Mouse (Mus musculus): Measurements from ENCODE around the gene Slit2. TPM values are rescaled to one million over a fixed set of nuclear protein-coding genes. Genes with fewer than 3 reads are reported as not detected.
A peak's percentile ranks its signal among the peaks of the same experiment; 100 is the strongest.
"Not testable (repeated sequence)": the region's sequence is repeated elsewhere in the genome, so short reads cannot be mapped to it uniquely, and the experiment has no call there.

The Slit2 gene
- polyA plus RNA-seq, 1 experiment from 2014 or later, result 30.7 TPM

DNA sequence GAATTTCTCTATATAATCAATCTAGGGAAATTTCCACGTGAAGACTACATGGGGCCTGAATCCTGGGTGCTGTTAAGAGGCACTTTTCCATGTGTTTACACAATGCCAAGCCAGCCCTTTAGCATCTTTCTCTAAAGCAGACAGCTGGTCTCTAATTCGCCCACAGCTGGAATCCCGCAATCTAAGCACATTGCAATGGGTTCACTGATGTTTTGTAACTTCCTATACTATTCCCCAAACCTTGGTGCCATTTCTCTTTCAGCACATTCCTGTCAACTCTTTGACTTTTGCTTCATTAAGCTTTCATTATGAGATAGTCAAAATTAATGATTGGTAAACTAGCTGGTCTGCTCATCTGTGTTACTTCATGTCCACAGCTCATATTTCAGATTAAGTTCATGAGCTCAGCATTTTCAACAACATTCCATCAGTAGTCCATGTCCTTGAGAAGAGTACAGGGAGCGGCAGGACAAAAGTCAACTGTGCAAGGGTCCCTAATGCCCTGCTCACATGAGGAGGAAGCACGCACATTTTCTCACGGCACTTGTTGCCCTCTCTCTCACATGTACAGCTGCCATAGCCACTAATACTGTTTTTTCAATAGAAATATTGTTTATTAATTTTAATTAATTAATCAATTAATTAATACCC lies 247.6 kb downstream of the Slit2 start:
- Histone ChIP-seq H3K27ac (ENCODE audit: low read length) (peak overlapping the region; percentile 51; the same call in 1 of the 2 replicates), H3K9me3 (ENCODE audit: low read length) (no peaks in the 10 kb centered on the region), H3K4me2 (replicated peaks; ENCODE audit: low read depth, low read length) (no peak overlapping the region), H3K4me1 (ENCODE audit: insufficient read depth, low read depth, low read length) (no peaks in the 10 kb centered on the region), H3K9ac (replicated peaks; ENCODE audit: low read depth) (no peak overlapping the region), H3K36me3 (ENCODE audit: insufficient read depth, low read length) (no peaks in the 10 kb centered on the region), H3K27me3 (replicated peaks; ENCODE audit: insufficient read depth, low read length) (no peaks in the 10 kb centered on the region), H3K4me3 (ENCODE audit: low read depth, low read length) (no peak overlapping the region)
- WGBS, result 56% methylated on average over 6 of the region's 6 CpGs
- peak; percentile 55 for TF ChIP-seq EP300 (IDR thresholded peaks at IDR 0.05)
- no peak for TF ChIP-seq CTCF (IDR thresholded peaks at IDR 0.05)
- ATAC-seq (peak; percentile 83), DNase-seq (ENCODE audit: low spot score) (peak; percentile 75)

DNA sequence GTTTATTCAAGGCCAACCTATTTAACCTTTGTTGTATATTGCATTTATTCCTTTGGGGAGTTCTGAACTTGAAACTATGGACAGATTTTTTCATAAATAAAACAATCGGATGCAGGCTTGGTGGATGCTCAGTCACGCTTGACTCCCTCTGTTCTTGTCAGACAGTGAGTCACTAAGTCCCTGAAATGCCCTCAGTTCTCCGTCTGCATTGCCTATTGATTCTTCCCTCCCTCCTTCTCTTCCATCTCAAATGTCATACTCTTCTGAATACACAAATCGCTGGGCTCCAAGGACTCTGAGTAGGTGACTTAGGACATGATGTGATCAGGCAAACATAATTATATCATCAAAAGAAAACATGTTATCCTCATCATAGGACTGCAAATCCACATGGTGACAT lies 251.8 kb downstream of the Slit2 start:
- Histone ChIP-seq H3K9me3 (ENCODE audit: low read length) (no peaks in the 10 kb centered on the region), H3K4me2 (replicated peaks; ENCODE audit: low read depth, low read length) (no peak overlapping the region), H3K9ac (replicated peaks; ENCODE audit: low read depth) (no peak overlapping the region), H3K27me3 (replicated peaks; ENCODE audit: insufficient read depth, low read length) (no peaks in the 10 kb centered on the region), H3K4me1 (ENCODE audit: insufficient read depth, low read depth, low read length) (no peaks in the 10 kb centered on the region), H3K4me3 (ENCODE audit: low read depth, low read length) (no peak overlapping the region), H3K27ac (ENCODE audit: low read length) (no peak overlapping the region), H3K36me3 (ENCODE audit: insufficient read depth, low read length) (no peaks in the 10 kb centered on the region)
- TF ChIP-seq CTCF (IDR thresholded peaks at IDR 0.05), result no peak
- TF ChIP-seq EP300 (IDR thresholded peaks at IDR 0.05), result no peak
- ATAC-seq (no peak), DNase-seq (ENCODE audit: low spot score) (no peak)
- WGBS, result 58% methylated on average over 4 of the region's 4 CpGs

DNA sequence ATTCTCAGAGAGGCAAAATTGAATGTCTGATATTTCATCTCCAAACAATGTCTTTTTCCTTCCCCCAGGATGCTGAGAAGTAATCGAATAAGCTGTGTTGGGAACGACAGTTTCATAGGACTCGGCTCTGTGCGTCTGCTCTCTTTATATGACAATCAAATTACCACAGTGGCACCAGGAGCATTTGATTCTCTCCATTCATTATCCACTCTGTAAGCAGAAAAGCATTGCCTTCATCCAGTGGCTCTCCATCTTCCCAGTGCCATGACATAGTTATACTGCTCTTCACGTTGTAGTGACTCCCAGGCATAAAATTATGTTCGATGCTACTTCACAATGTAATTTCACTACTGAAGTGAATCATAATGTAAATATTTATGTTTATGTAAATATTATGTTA lies 252.3 kb downstream of the Slit2 start:
- Histone ChIP-seq H3K9me3 (ENCODE audit: low read length) (no peaks in the 10 kb centered on the region), H3K9ac (replicated peaks; ENCODE audit: low read depth) (no peak overlapping the region), H3K4me2 (replicated peaks; ENCODE audit: low read depth, low read length) (no peak overlapping the region), H3K27ac (ENCODE audit: low read length) (no peak overlapping the region), H3K36me3 (ENCODE audit: insufficient read depth, low read length) (no peaks in the 10 kb centered on the region), H3K4me1 (ENCODE audit: insufficient read depth, low read depth, low read length) (no peaks in the 10 kb centered on the region), H3K4me3 (ENCODE audit: low read depth, low read length) (no peak overlapping the region), H3K27me3 (replicated peaks; ENCODE audit: insufficient read depth, low read length) (no peaks in the 10 kb centered on the region)
- TF ChIP-seq EP300 (IDR thresholded peaks at IDR 0.05) (no peak), CTCF (IDR thresholded peaks at IDR 0.05) (no peak)
- no peak for DNase-seq (ENCODE audit: low spot score)
- no peak for ATAC-seq
- WGBS, result 85% methylated on average over 6 of the region's 6 CpGs

- H3K27me3 ChIP-seq (replicated peaks; ENCODE audit: insufficient read depth, low read length); H3K4me1 ChIP-seq (ENCODE audit: insufficient read depth, low read depth, low read length); H3K4me3 ChIP-seq (ENCODE audit: low read depth, low read length); H3K27ac ChIP-seq (ENCODE audit: low read length); H3K9me3 ChIP-seq (ENCODE audit: low read length); H3K9ac ChIP-seq (replicated peaks; ENCODE audit: low read depth); H3K4me2 ChIP-seq (replicated peaks; ENCODE audit: low read depth, low read length); H3K36me3 ChIP-seq (ENCODE audit: insufficient read depth, low read length): not testable (repeated sequence)
- WGBS, result 32% methylated on average over 6 of the region's 6 CpGs
- DNase-seq (ENCODE audit: low spot score), result peak; percentile 68
- peak; percentile 79 for TF ChIP-seq CTCF (IDR thresholded peaks at IDR 0.05)
- peak; percentile 55; the same call in 1 of the 2 replicates for ATAC-seq
Measured at GRCm38 (mm10) chr5:48240751-48241150, 257.8 kb downstream of the Slit2 start.

- Histone ChIP-seq H3K4me2 (replicated peaks; ENCODE audit: low read depth, low read length) (no peak overlapping the region), H3K36me3 (ENCODE audit: insufficient read depth, low read length) (no peaks in the 10 kb centered on the region), H3K9ac (replicated peaks; ENCODE audit: low read depth) (no peak overlapping the region), H3K4me3 (ENCODE audit: low read depth, low read length) (no peak overlapping the region), H3K27ac (ENCODE audit: low read length) (no peak overlapping the region), H3K4me1 (ENCODE audit: insufficient read depth, low read depth, low read length) (no peaks in the 10 kb centered on the region), H3K9me3 (ENCODE audit: low read length) (no peaks in the 10 kb centered on the region), H3K27me3 (replicated peaks; ENCODE audit: insufficient read depth, low read length) (no peaks in the 10 kb centered on the region)
- 34% methylated on average over 4 of the region's 4 CpGs for WGBS
- DNase-seq (ENCODE audit: low spot score), result no peak
- TF ChIP-seq CTCF (IDR thresholded peaks at IDR 0.05) (no peak), EP300 (IDR thresholded peaks at IDR 0.05) (no peak)
- no peak for ATAC-seq
Measured at GRCm38 (mm10) chr5:48248327-48248726, 265.4 kb downstream of the Slit2 start.

DNA sequence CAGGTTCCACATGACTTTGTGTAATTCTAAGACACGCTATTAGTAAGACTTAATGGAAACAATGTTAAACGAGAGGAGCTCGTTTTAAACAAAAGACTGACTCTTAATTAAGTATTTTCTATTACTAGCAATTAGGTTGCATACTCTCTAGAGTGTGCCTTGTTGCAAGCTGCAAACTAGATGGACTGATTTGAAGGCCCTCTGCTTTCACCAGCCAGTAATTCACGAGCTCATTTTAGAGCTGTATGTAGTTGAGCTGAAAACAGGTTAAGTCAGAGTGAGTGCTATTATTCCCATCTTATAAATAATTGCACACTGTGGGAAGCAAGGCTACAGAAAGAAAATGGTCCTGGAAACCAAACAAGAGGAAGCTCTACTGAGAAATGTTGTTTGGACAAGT lies 294.6 kb downstream of the Slit2 start:
- Histone ChIP-seq H3K27ac (ENCODE audit: low read length) (no peak overlapping the region), H3K9me3 (ENCODE audit: low read length) (no peaks in the 10 kb centered on the region), H3K4me2 (replicated peaks; ENCODE audit: low read depth, low read length) (no peak overlapping the region), H3K36me3 (ENCODE audit: insufficient read depth, low read length) (no peaks in the 10 kb centered on the region), H3K4me3 (ENCODE audit: low read depth, low read length) (no peak overlapping the region), H3K9ac (replicated peaks; ENCODE audit: low read depth) (no peak overlapping the region), H3K27me3 (replicated peaks; ENCODE audit: insufficient read depth, low read length) (no peaks in the 10 kb centered on the region), H3K4me1 (ENCODE audit: insufficient read depth, low read depth, low read length) (no peaks in the 10 kb centered on the region)
- 72% methylated on average over 4 of the region's 4 CpGs for WGBS
- DNase-seq (ENCODE audit: low spot score) (no peak), ATAC-seq (no peak)
- no peak for TF ChIP-seq EP300 (IDR thresholded peaks at IDR 0.05)
- no peak for TF ChIP-seq CTCF (IDR thresholded peaks at IDR 0.05)
